Mouse (Mus musculus): ENCODE measurements around the gene 1700088E04Rik. TPM values are rescaled to one million over a fixed set of nuclear protein-coding genes. Genes with fewer than 3 reads are reported as not detected.

1700088E04Rik gene
- total RNA-seq (2021), result 1 to 10 TPM in 1 of 2 experiments, under 1 TPM in 1; 0.89 to 3.4 TPM
- long read RNA-seq, experiment 1, result 0 reads
- long read RNA-seq, experiment 2, partial matches to known transcripts, result 0 of 2 reads
- long read RNA-seq, experiment 2, other reads (novel, unspliced or antisense), result 1 of 2 reads

DNA sequence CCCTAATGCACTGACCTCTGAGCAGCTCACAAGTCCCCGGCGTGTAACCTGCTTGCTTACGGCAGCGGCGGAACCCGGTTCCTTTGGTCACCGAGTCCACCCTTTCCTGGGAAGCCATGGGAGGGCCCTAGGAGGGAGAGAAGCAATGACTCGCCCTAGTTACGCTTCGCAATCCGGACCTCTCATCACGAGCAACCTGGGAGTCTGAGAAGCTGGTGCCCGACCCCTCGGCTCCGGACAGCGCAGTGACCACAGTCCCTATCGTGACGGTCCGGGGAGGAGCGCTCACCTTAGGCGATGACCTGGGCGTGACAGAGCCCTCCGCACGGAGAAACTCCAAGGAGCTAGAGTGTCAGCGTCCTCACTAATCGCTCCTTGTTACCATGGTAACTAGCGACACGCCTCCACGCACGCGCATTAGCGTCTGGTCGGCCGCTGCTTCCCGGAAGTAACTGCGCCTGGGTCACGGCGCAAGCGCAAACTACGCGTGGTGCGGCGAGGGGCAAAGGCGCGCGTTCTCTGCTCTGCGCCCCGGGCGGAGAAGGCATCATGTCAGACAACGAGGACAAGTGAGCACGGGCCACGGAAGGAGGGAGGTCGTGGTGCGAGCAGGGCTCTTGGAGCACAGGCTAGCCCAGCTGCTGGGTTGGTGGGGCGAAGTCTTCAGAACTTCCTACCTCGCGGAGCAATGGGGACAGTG, at the start of gene 1700088E04Rik, which contains the start of gene Polr2f:
Gene 1700088E04Rik (minus strand): TSS at position 388 of the 700 bp plus-strand sequence.
Gene Polr2f (plus strand): TSS at position 144 of the 700 bp plus-strand sequence.
- DNase-seq, result peak; percentile 96 to 98

DNA sequence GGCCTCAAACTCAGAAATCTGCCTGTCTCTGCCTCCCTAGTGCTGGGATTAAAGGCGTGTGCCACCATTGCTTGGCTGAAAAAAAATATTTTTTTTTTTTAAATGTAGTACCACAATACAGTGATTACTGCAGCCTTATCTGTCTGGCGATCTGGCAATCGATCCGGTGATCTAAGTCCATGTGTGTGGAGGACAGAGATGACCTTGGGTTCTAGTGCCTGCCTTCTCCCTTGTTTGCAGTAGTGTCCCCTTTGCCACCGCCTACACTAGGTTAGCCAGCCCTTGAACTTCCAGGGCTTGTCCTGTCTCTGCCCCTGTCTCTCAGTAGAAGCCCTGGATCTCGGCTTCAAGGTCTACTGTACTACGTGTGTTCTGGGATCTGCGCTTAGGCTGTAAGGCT, 46.8 kb upstream of the 1700088E04Rik start:
- DNase-seq, result no peak

DNA sequence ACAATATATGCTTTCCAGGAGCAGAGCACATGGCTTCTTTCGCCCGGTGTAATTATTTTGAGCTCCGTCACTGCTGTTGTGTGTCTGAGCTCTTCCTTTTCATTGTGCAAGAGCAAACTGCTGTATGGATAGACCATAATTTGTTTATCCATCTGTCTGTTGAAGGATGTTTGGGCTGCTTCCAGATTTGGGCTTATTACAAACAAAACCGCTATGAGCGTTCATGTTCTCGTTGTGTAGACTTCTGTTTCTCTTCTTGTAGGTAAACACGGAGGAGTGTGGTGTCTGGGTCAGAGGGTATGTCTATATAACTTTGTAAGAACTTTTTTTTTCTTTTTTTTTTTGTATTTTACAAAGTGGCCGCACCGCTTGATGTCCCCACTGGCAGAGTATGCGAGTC, 44.2 kb upstream of the 1700088E04Rik start:
- no peak for DNase-seq

DNA sequence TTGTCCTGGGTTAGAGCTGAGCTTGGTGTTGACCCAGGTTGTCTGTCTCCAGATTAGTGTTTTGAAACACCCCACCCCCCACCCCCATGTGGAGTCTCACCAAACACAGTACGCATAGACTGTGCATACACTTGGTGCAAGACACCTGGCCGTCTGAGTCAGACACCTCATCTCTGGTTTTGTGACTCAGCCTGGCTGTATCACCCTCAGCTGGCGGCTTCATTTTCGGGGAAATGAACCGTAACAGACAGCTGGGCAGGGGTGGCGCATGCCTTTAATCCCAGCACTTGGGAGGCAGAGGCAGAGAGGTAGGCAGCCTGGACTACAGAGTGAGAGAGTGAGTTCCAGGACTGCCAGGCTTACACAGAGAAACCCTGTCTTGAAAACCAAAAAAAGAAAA, 35.9 kb upstream of the 1700088E04Rik start:
- DNase-seq, result no peak

DNA sequence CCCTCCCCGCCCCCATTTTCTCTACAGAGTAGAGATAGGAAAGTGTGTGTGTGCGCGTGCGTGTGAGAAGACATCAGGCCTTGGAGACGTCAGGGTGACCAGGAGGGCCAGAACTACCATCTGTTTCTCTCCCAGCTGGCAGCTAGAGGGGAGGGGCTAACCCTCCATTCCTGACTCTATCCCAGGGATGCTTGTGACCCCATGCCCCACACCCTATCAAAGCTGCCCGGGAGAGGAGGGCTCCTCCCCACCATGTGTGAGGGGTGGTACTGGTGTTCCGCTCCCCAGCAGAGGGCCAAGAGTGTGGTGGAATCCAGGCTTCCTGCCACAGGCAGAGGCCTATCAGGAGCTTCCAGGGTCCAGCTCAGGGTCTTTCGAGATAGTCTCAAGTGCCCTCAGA, 25.7 kb upstream of the 1700088E04Rik start:
- DNase-seq, result no peak

DNA sequence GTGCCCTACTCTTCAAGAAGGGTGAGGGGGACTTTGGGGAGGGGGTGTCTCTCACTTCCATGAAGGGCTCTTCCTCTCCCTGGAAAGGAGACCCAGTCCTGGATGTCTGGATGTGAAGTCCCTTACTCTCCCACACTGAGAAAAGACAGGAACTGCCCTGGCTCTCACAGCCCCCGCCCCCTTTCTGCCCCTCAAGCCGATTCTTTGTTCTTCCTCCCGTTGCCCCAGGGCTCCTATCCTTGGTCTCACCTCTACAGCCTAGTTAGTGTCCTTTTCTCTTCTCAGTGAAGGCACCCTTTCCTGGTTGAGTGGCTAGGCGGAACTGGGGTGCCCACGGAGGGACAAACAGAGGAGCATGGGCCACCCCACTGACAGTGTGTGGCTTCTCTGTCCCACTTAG, 24.1 kb upstream of the 1700088E04Rik start, which contains the start of gene Sox10:
Gene Sox10 (minus strand): TSS at position 101 of the 400 bp plus-strand sequence.
- no peak for DNase-seq

DNA sequence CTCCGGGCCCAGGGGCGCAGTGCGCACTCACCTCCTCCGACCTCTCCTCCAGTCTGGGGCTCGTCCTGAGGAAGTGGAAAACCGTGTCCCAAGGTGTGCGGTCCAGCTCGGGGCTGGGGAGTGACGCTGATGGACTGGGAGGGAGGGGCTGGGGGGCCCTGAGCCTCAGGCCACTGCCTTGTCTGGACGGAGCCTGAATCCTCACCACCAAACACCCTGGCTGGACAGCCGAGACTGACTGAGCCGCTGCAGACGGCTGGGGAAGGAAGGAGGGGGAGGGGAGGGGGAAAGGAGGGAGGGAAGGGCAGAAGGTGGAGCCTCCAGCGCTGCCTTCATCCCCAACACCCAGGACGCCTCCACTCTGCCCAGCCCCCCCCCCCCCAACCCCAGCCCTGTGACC, 23.2 kb upstream of the 1700088E04Rik start:
- DNase-seq, result no peak

DNA sequence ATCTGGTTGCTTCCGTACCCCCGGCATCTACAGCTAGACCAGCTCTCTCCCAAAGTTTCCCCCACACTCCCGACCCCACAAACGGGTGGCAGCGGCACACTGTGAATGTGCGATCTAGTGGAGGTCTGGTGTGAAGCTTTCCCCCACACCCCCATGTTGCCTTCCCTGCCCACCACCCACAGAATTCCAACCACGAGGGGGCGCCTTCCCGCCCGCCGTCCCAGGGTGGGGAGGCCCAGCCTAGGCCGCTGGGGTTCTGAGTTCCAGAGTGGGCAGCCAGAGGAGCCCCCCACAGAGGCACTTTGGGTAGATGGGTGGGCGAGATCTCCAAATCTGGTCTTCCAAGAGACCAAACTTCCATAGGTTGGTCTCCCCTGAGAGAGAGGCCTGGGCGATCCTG, 21.8 kb upstream of the 1700088E04Rik start:
- no peak for DNase-seq

DNA sequence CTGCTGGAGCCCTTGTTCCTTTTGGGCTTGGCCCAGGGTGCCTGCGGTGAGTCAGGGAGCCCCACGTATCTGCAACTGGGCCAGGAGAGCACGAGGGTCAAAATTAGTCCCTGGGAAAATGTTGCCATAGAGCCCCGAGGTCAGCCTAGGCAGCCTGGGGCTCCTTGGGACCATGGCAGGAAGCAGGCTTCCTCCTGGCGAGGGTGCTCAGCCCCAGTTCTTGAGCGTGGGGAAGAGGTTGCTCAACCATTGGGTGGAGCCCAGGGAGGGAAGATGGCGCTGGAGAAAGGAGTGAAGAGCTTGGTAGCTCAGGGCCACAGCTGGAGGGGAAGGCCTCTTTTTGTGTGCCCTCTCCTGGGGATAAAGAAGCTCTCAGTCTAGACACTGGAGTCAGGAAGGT, 21.2 kb upstream of the 1700088E04Rik start:
- no peak for DNase-seq

DNA sequence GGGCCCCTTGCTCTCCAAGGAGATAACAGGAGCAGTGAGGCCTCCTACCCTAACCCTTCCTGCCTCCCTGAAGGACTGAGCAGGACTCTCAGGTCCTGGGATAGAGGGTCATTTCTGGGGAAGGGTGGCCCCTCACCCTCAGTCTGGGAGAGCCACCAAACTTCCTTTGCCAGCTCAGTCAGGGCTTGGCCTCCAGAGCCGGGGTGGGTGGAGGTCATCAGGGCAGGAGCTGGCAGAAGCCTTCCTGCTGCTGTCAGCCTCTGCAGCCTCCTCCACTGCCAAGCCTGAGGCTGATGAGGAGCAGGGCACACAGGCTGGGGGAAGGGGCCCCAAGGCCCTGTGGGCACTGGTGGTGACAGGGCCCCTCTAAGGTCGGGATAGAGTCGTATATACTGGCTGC, 14.5 kb upstream of the 1700088E04Rik start:
- no peak for DNase-seq

DNA sequence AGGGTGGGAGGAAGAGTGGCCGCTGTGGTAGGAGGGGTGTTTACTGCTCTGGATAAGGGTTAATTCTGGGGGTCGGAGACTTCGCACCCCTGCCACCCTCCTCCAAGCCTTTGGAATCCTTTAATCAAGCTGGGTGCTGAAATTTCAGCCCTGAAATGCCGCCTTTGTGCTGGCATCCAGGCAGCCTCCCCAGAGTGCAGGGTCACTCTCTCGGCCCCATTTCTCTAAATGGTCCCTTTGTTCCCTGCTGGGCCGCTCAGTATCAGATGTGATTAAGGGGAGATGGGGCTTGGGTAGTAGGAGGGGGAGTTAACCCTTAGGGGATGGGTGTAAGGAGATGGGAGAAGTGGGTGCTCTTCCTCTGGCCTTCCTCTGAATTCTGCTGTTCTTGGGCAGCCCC, 11.7 kb upstream of the 1700088E04Rik start:
- no peak for DNase-seq

DNA sequence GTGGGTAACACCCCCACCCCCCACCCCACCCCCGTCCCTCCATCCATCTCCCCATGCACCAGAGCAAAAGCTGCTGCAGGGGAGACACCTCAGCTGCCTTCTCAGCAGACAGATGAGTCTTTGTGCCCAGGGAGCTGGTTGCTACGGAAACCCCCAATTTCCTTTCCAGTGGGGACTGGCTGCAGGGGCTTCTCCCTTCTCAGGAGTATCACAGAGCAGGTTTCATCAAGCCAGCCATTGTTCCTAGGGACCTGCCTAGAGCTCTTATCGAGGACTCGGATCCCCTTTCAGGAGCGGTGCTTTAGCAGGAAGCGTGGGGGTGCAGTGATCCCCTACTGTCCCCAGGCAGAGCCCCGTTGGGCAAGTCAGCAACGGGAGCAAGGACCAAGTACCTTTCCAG, 10.8 kb upstream of the 1700088E04Rik start:
- no peak for DNase-seq

DNA sequence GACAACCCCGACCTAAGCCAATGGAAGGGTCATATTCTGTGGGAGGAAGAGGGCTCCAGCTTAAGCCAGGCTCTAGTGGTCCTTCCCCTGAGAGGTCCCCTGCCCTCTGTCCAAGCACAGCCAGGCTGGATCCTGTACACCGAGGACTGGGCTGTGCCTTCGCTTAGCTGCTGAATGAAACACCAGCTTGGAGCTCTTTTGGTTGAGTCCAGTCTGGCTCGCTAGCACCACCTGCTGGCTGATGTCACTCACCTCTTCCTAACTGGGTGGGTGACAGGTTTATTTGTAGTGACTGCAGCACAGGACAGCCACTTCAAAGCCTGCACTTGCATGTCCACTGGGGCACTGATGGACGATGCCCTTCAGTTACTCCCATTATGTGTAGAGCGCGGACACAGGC, 7.5 kb upstream of the 1700088E04Rik start:
- peak; percentile 77 to 93 for DNase-seq

DNA sequence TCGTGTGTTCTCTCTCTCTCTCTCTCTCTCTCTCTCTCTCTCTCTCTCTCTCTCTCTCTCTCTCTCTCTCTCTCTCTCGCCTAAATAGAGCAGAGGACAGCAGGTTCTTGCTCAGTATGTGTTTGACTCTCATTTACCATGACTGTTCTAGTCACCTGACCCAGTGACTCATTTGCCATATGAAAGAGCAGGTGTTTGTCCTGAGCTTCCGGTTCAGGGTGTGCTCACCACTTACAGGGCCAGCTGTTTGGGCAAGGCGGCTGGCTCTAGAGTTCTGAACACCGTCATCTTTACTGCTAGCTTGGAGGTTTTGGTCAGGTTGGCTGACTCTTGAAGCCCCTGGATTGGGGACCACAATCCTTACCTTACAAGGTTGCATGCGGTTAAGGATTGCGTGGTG, 4.5 kb upstream of the 1700088E04Rik start:
- no peak for DNase-seq

DNA sequence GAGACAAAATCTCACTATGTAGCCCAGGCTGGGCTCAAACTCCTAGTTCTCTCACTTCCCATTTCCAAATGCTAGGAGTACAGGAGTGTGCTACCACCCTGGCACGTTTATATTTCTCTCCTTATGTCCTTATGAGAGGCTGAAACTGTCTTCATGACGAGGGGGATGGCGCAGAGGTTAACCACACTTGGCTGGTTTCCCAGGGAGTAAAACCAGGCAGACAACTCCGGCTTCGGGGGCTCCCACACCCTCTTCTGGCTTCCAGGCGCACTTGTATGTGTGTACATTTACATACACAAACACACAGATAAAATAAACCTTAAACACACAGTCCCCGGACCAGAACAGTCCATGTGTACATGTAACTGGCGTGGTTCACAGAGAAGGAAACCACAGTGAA, 3.0 kb upstream of the 1700088E04Rik start:
- peak in 1 of 2 experiments; percentile 3 for DNase-seq

DNA sequence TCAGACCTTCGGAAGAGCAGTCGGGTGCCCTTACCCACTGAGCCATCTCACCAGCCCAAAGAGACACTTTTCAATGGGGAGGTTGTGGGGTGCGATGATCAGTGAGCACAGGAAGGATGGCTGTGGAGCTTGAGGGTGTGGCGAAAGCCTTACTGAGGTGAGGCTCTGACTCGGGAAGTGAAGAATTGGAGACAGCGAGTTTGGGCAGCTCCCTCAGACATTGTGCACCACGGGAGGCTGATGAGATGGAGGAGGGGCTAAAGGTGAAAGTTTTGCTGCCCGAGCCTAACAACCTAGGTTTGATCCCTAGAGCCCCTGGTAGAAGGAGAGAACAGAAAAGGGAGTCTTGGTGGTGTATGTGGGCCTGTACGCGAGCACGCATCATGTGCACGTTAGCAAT, 2.3 kb upstream of the 1700088E04Rik start:
- no peak for DNase-seq

DNA sequence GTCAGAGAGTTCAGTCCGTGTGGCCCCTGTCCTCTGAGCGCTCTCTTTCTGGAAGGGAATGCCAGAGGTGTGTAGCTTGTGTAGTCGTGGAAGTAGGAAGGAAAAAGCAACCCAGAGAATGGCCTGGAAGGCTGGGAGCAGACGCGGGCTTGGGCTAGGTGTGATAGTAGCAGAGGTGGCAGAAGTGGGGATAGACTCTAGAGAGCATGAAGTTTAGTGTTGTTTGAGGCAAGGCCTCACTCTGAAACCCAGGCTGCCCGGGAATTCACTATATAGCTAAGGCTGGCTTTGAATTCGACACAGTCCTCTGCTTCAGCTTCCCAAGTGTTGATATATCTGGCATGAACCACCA, 489 bp upstream of the 1700088E04Rik start:
- no peak for DNase-seq

DNA sequence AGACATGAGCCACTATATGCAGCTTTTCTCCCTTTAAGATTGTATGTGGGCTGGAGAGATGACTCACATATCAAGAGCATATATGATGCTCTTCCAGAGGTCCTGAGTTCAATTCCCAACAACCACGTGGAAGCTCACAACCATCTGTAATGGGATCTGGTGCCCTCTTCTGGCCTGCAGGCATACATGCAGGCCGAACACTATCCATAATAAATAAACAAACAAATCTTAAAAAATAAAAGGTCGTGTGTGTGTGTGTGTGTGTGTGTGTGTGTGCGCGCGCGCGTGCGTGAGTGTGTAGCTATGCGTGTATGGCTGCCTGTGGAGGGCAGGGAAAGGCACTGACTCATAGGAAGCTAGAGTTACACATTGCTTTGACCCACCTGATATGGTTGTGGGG, 1.4 kb downstream of the 1700088E04Rik start:
- no peak for DNase-seq

DNA sequence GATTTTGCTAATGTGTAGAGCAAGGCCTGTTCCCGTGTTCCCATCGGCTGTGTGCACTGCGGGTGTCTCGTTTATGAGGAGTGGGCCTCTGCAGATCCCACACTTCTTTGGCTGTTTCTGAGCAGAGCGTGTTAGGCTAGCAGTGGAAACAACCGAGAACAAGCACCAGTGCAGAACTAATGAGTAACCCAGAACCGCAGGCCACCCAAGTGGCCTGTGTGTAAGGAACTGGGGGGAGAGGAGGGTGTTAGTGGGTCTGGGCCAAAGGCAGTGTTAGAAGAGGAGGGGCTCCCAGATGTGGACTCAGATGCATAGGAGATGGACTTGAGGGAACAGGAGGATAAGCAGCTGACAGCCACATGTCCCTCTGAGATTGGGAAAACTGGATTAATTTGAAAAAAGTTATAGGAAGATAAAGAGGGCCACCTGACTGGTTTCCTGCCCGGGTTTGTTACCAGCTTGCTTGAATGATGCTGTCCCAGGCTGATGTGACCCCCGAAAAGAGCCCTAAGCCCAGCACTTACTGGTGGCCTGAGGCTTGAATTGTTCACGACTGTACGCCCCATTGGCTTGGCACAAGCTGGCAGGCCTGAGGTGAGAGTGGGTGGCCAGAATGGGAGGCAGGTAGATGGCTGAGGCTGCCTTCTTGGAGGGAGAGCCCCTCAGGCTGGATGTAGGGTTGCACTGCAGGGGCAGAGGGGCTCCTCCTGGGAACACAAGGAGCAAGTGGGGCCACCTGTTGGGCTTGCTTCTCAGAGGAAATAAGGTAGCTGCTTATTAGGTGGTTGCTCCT, 5.1 kb downstream of the 1700088E04Rik start:
- DNase-seq, result no peak

DNA sequence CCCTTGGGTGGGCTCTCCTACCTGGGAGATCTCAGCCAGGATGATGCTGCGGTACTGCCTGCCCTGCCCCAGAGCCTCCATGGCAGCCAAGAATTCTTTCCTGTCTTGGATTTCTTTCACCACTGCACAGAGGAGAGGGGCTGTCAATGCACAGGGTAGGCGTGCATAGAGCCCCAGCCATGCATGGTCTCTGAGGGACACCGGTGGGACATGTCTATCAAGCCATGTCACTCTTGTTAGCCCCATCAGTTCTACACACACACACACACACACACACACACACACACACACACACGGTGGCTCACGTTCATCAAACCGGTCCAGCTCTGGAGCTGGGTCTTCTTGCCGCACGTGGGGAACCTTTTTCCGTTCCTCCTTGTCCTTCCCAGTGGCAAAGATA, 5.7 kb downstream of the 1700088E04Rik start:
- no peak for DNase-seq

DNA sequence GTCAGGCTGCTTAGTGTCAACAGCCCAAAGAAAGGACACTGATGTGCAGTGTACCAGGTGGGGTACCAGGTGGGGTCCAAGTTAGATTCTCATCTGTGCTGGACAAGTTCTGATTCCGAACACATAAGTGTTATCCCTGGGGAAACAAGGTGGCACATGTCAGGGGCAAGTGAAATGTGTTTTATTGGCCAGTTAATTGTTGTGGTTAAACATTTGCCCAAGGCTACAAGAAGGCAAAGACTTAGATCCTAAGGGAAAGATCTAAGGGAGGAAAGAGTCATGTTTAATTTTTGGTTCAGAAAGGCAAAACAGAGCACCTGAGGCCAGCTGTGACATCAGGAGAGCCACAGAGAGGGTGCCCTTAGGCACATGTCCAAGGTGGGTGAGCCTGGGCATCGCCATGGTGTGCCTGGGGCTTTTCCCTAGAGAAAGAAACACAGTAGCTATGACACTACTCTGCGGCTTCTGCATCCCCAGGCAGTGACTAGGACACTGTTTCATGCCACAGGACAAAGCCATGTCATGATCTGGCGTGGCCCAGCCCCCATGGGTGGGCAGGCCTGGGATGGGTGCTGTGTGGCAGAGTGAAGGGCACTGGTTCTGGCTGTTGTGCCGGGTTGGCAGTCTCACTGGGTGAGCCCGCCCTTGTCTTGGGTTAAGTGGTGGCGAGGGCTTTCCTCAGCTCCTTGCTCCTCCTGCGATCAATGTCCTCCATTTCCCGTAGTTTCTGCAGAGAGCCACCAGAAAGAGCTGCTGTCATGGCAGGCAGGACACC, 6.4 kb downstream of the 1700088E04Rik start:
- no peak for DNase-seq

DNA sequence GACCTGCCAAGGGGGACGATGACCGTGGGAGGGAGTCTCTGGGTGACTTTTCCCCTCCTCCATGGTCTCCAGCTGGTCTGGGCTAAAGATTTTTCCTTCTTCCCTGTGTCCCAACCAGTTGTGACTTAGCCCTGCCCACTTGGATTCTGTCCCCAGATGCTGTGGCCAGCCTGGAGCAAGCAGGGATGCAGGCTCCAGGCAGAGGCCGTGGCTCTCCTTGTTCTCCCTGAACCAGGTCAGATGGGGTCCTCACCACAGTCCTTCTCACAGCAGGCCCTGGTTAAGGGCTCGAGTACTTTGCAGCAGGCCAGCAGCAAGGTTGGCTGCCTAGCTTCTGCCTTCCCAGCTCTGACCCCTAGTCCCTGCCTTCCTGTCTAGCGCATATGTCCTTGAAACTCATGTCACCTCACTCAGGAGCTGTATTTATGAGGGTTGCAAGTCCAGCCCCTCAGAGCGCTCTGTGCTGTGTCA, 7.8 kb downstream of the 1700088E04Rik start:
- peak; percentile 58 to 80 for DNase-seq
